Mouse (Mus musculus) kidney, postnatal 25 days (tissue): ENCODE measurements around the gene Ngdn.

ENCODE experiments used
- DNase-seq, 2 experiments: peaks; one replicate each; pipeline ENCODE4 v3.0.0; 2021; ENCODE audit warnings: mixed read lengths in 2 of 2

The Ngdn gene

GRCm38 (mm10) chr14:55000814-55001213 lies 14.4 kb upstream of the Ngdn start:
- no peak for DNase-seq

- no peak for DNase-seq
Observed at GRCm38 (mm10) chr14:55001446-55001845, 13.8 kb upstream of the Ngdn start.

GRCm38 (mm10) chr14:55001938-55002686 lies 13.1 kb upstream of the Ngdn start:
- DNase-seq = no peak

GRCm38 (mm10) chr14:55002687-55003120 lies 12.6 kb upstream of the Ngdn start:
- no peak for DNase-seq

GRCm38 (mm10) chr14:55003878-55004855 lies 11.1 kb upstream of the Ngdn start:
- DNase-seq = no peak

- no peak for DNase-seq
Observed at GRCm38 (mm10) chr14:55005506-55005905, 9.7 kb upstream of the Ngdn start.

GRCm38 (mm10) chr14:55005967-55006366 lies 9.3 kb upstream of the Ngdn start:
- DNase-seq = no peak

- no peak for DNase-seq
Observed at GRCm38 (mm10) chr14:55006541-55006940, 8.7 kb upstream of the Ngdn start.

- no peak for DNase-seq
Observed at GRCm38 (mm10) chr14:55007120-55007908, 7.9 kb upstream of the Ngdn start.

GRCm38 (mm10) chr14:55008417-55008816 lies 6.8 kb upstream of the Ngdn start:
- no peak for DNase-seq

- DNase-seq = peak in 1 of 2 experiments; percentile 34
Observed at GRCm38 (mm10) chr14:55011116-55011515, 4.1 kb upstream of the Ngdn start.

GRCm38 (mm10) chr14:55014591-55014990 lies 663 bp upstream of the Ngdn start:
- no peak for DNase-seq

GRCm38 (mm10) chr14:55015767-55016111 lies 485 bp downstream of the Ngdn start:
- peak in 1 of 2 experiments; percentile 18 for DNase-seq

- DNase-seq = no peak
Observed at GRCm38 (mm10) chr14:55016876-55017275, 1.6 kb downstream of the Ngdn start.

GRCm38 (mm10) chr14:55020394-55020793 lies 5.1 kb downstream of the Ngdn start:
- DNase-seq = no peak

- DNase-seq = no peak
Observed at GRCm38 (mm10) chr14:55023011-55023410, 7.8 kb downstream of the Ngdn start.

- peak; percentile 65 to 73 for DNase-seq
Observed at GRCm38 (mm10) chr14:55024236-55024635, 9.0 kb downstream of the Ngdn start.

- no peak for DNase-seq
Observed at GRCm38 (mm10) chr14:55025527-55025926, 10.3 kb downstream of the Ngdn start.

GRCm38 (mm10) chr14:55027251-55027650 lies 12.0 kb downstream of the Ngdn start:
- peak; percentile 60 to 76 for DNase-seq

- no peak for DNase-seq
Observed at GRCm38 (mm10) chr14:55027653-55028052, 12.4 kb downstream of the Ngdn start.

- no peak for DNase-seq
Observed at GRCm38 (mm10) chr14:55028333-55028835, 13.1 kb downstream of the Ngdn start.

- peak; percentile 18 to 35 for DNase-seq
Observed at GRCm38 (mm10) chr14:55029034-55029698, 13.9 kb downstream of the Ngdn start.
